Mouse (Mus musculus): ENCODE results near the gene Med13l. TPM values are rescaled to one million over a fixed set of nuclear protein-coding genes. Genes with fewer than 3 reads are reported as not detected.

Gene Med13l
- polyA plus RNA-seq, 1 experiment, result 9.5 TPM

GRCm38 (mm10) chr5:118618963-118619610, 58.6 kb downstream of the Med13l start:
- 90% methylated on average over 12 of the region's 12 CpGs for WGBS
- DNase-seq (ENCODE audit: low read depth, low spot score), result no peak

GRCm38 (mm10) chr5:118619801-118620200, 59.3 kb downstream of the Med13l start:
- 69% methylated on average over 7 of the region's 7 CpGs for WGBS
- DNase-seq (ENCODE audit: low read depth, low spot score), result no peak

GRCm38 (mm10) chr5:118620330-118620910, 59.9 kb downstream of the Med13l start:
- WGBS, result 88% methylated on average over 7 of the region's 7 CpGs
- no peak for DNase-seq (ENCODE audit: low read depth, low spot score)

GRCm38 (mm10) chr5:118621877-118622276, 61.4 kb downstream of the Med13l start:
- WGBS, result 58% methylated on average over 4 of the region's 4 CpGs
- no peak for DNase-seq (ENCODE audit: low read depth, low spot score)

- DNase-seq (ENCODE audit: low read depth, low spot score), result no peak
- WGBS, result 41% methylated on average over 5 of the region's 5 CpGs
Measured at GRCm38 (mm10) chr5:118622346-118622745, 61.9 kb downstream of the Med13l start.

- no peak for DNase-seq (ENCODE audit: low read depth, low spot score)
- WGBS, result 73% methylated on average over 5 of the region's 5 CpGs
Measured at GRCm38 (mm10) chr5:118623797-118624196, 63.3 kb downstream of the Med13l start.

- WGBS, result 63% methylated on average over 5 of the region's 5 CpGs
- no peak for DNase-seq (ENCODE audit: low read depth, low spot score)
Measured at GRCm38 (mm10) chr5:118627630-118628029, 67.2 kb downstream of the Med13l start.

GRCm38 (mm10) chr5:118628211-118628610, 67.7 kb downstream of the Med13l start:
- DNase-seq (ENCODE audit: low read depth, low spot score), result no peak

GRCm38 (mm10) chr5:118632346-118632745, 71.9 kb downstream of the Med13l start:
- WGBS, result 81% methylated on average over 8 of the region's 8 CpGs

More at GRCm38 (mm10) chr5:118628211-118628610, 67.7 kb downstream of the Med13l start:
- WGBS, result 93% methylated on average over 4 of the region's 4 CpGs

GRCm38 (mm10) chr5:118633106-118633505, 72.6 kb downstream of the Med13l start:
- no peak for DNase-seq (ENCODE audit: low read depth, low spot score)
- WGBS, result 54% methylated on average over 8 of the region's 8 CpGs

More at GRCm38 (mm10) chr5:118632346-118632745, 71.9 kb downstream of the Med13l start:
- DNase-seq (ENCODE audit: low read depth, low spot score), result no peak

GRCm38 (mm10) chr5:118635476-118636187, 75.2 kb downstream of the Med13l start:
- 61% methylated on average over 11 of the region's 11 CpGs for WGBS
- DNase-seq (ENCODE audit: low read depth, low spot score), result no peak

- WGBS, result 82% methylated on average over 16 of the region's 16 CpGs
Measured at GRCm38 (mm10) chr5:118636399-118637369, 76.2 kb downstream of the Med13l start.

GRCm38 (mm10) chr5:118637931-118638330, 77.5 kb downstream of the Med13l start:
- WGBS, result 73% methylated on average over 4 of the region's 4 CpGs
- DNase-seq (ENCODE audit: low read depth, low spot score), result no peak

More at GRCm38 (mm10) chr5:118636399-118637369, 76.2 kb downstream of the Med13l start:
- DNase-seq (ENCODE audit: low read depth, low spot score), result no peak

- 73% methylated on average over 9 of the region's 9 CpGs for WGBS
- no peak for DNase-seq (ENCODE audit: low read depth, low spot score)
Measured at GRCm38 (mm10) chr5:118638534-118639109, 78.1 kb downstream of the Med13l start.

GRCm38 (mm10) chr5:118639117-118639707, 78.7 kb downstream of the Med13l start:
- WGBS, result 47% methylated on average over 5 of the region's 5 CpGs

GRCm38 (mm10) chr5:118644041-118644440, 83.6 kb downstream of the Med13l start:
- 52% methylated on average over 12 of the region's 12 CpGs for WGBS
- no peak for DNase-seq (ENCODE audit: low read depth, low spot score)

More at GRCm38 (mm10) chr5:118639117-118639707, 78.7 kb downstream of the Med13l start:
- DNase-seq (ENCODE audit: low read depth, low spot score), result no peak

GRCm38 (mm10) chr5:118644511-118644910, 84.0 kb downstream of the Med13l start:
- WGBS, result 72% methylated on average over 8 of the region's 8 CpGs
- DNase-seq (ENCODE audit: low read depth, low spot score), result no peak

- 69% methylated on average over 10 of the region's 10 CpGs for WGBS
- no peak for DNase-seq (ENCODE audit: low read depth, low spot score)
Measured at GRCm38 (mm10) chr5:118645196-118645805, 84.8 kb downstream of the Med13l start.

Measured in large intestine, adult 2 months (tissue).